Mouse (Mus musculus): ENCODE data around the gene Tll2. TPM values are rescaled to one million over a fixed set of nuclear protein-coding genes. Genes with fewer than 3 reads are reported as not detected.
A peak's percentile ranks its signal among the peaks of the same experiment; 100 is the strongest.

Gene Tll2
- polyA plus RNA-seq (2015; fragmentation: Nextera tagmentation; extraction: Ambion mirVana), result 0.06 TPM in 1 of 2 replicates, not detected in the other

DNA sequence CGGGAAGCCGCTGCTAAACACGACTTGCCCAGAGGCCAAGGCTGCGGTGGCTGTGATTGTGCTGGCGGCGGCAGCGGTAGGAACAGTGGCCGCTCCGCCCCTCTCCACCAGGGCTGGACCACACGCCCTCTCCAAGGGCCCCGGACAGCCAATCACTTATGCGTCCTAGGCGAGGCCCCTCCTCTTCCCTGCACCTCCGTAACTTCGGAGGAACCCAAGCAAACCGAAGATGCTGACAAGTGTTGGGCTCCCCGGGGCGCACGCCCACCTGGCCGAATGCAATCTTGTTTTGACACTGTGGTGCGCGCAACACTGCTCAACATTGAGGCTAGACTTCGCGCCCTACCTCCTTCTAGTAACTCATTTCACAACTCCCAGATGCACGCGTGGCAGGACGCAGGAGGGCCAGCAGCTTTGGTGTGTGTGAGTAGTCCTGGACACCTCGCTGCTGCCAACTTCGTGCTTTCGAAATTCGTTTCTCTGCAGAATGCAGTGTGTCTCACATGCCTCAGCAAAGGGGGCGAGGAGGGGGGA lies at the start of gene Tll2:
Gene Tll2 (minus strand): TSS at position 25 of the 534 bp plus-strand sequence.
- H3K27me3 ChIP-seq (ENCODE audit: insufficient read depth, low read length), result peaks cover 49% of the 10 kb centered on the region
- H3K4me3 ChIP-seq (ENCODE audit: low read length), result peak within 1 kb of the TSS; percentile 37
- WGBS, result 1% methylated on average over 31 of the region's 32 CpGs
- H3K36me3 ChIP-seq (ENCODE audit: insufficient read depth, low read length), result no peaks in the 10 kb centered on the region; the same call in 1 of the 2 replicates
- peak; percentile 97 for ATAC-seq (ENCODE audit: low FRiP score, low TSS enrichment)
- H3K4me1 ChIP-seq (ENCODE audit: insufficient read depth, low read length), result peaks cover 15% of the 10 kb centered on the region
- H3K9ac ChIP-seq (replicated peaks; ENCODE audit: low read length), result peak within 1 kb of the TSS; percentile 22
- no peaks in the 10 kb centered on the region for H3K9me3 ChIP-seq (ENCODE audit: low read length)
- H3K27ac ChIP-seq (ENCODE audit: low read length), result no peak within 1 kb of the TSS
- H3K4me2 ChIP-seq (replicated peaks; ENCODE audit: low read depth, low read length), result peak within 1 kb of the TSS; percentile 63

DNA sequence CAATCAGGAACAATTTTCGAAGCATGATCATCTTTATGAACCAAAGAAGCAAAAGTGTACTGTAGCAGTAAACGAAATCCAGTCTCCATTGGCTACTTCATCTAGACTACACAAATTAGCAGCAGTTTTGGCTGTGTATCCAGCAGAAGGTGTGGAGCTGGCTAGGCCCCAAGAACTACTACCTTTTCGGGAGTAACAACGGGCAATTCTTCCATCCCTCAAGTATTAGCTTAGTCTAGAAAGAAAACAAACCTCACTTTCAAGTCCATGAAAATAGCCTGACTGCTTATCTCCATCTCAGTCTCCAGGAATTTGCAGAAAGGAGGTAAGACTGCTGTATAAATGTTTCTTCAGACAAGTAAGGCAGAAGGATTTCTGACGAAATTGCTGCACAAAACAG lies 47.9 kb upstream of the Tll2 start:
- no peak overlapping the region for H3K9ac ChIP-seq (replicated peaks; ENCODE audit: low read length)
- no peaks in the 10 kb centered on the region for H3K27me3 ChIP-seq (ENCODE audit: insufficient read depth, low read length)
- 86% methylated on average over 5 of the region's 5 CpGs for WGBS
- no peak overlapping the region for H3K27ac ChIP-seq (ENCODE audit: low read length)
- peaks cover 6% of the 10 kb centered on the region for H3K4me1 ChIP-seq (ENCODE audit: insufficient read depth, low read length)
- no peak for ATAC-seq (ENCODE audit: low FRiP score, low TSS enrichment)
- H3K9me3 ChIP-seq (ENCODE audit: low read length), result no peaks in the 10 kb centered on the region
- H3K4me3 ChIP-seq (ENCODE audit: low read length), result no peak overlapping the region
- H3K4me2 ChIP-seq (replicated peaks; ENCODE audit: low read depth, low read length), result no peak overlapping the region
- H3K36me3 ChIP-seq (ENCODE audit: insufficient read depth, low read length), result no peaks in the 10 kb centered on the region

DNA sequence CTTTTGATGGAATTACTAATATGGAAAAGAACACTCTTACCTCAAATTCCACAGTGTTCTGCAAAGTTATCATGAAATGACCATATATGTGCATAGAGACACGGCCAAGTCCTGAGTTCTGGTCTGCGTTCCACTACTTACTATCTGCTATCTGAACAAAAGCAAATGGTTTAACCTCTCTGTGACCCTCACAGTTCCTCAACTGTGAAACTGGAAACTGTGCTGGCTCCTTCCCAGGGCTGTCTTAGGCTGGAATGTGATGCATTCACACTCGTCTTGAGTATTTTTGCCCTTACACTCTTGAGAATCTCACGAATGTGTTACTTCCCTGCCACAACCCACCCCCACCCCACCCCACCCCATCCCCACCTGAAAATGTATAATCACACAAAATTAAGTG lies 42.3 kb upstream of the Tll2 start:
- no peak overlapping the region for H3K4me2 ChIP-seq (replicated peaks; ENCODE audit: low read depth, low read length)
- no peaks in the 10 kb centered on the region for H3K9me3 ChIP-seq (ENCODE audit: low read length)
- no peak overlapping the region for H3K9ac ChIP-seq (replicated peaks; ENCODE audit: low read length)
- H3K4me1 ChIP-seq (ENCODE audit: insufficient read depth, low read length), result peaks cover 6% of the 10 kb centered on the region
- no peak overlapping the region for H3K27ac ChIP-seq (ENCODE audit: low read length)
- H3K36me3 ChIP-seq (ENCODE audit: insufficient read depth, low read length), result peaks cover 12% of the 10 kb centered on the region
- no peak for ATAC-seq (ENCODE audit: low FRiP score, low TSS enrichment)
- H3K27me3 ChIP-seq (ENCODE audit: insufficient read depth, low read length), result no peaks in the 10 kb centered on the region
- 42% methylated on average over 4 of the region's 4 CpGs for WGBS
- H3K4me3 ChIP-seq (ENCODE audit: low read length), result no peak overlapping the region

DNA sequence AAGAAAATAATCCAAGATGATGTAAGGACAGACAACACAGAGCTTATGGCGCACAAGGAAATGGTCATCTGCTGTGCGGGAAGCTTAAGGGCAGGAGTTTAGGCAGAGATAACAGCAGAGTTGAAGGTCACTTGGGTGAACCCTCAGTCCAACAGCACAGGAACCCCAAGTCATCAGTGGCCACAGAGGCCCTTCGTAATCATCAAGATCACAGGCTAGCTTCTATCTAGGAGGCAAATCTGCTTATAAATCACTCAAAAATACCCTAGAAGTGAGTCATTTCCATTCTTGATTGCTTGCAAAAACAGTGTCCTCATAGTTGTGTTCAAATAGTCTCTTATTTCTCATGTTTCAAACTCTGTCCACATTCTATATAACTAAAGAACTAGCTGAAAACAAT lies 41.6 kb upstream of the Tll2 start:
- Histone ChIP-seq H3K9ac (replicated peaks; ENCODE audit: low read length) (no peak overlapping the region), H3K27ac (ENCODE audit: low read length) (no peak overlapping the region), H3K4me3 (ENCODE audit: low read length) (no peak overlapping the region), H3K27me3 (ENCODE audit: insufficient read depth, low read length) (no peaks in the 10 kb centered on the region), H3K4me1 (ENCODE audit: insufficient read depth, low read length) (peaks cover 6% of the 10 kb centered on the region), H3K4me2 (replicated peaks; ENCODE audit: low read depth, low read length) (no peak overlapping the region), H3K36me3 (ENCODE audit: insufficient read depth, low read length) (peaks cover 15% of the 10 kb centered on the region), H3K9me3 (ENCODE audit: low read length) (no peaks in the 10 kb centered on the region)
- ATAC-seq (ENCODE audit: low FRiP score, low TSS enrichment), result no peak
- 93% methylated on average over 3 of the region's 3 CpGs for WGBS

DNA sequence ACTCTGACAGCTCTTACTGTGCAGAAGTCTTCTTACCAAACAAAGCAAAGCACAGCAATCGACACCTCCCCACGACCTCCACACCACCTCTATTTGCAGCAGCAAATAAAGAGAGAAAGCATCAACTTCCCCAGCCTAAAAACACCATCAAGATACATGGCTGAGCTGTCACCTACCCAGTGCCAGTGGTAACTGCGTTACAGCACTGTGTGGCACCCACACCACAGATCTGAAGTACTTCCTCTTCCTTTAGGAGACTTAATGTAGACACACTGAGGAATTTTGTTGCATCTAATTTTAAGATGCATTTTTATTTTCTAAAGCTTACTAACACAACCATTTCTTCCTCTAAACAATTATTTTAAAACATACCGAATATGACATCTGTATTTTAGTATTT lies 39.6 kb upstream of the Tll2 start:
- Histone ChIP-seq H3K4me1 (ENCODE audit: insufficient read depth, low read length) (peaks cover 6% of the 10 kb centered on the region), H3K36me3 (ENCODE audit: insufficient read depth, low read length) (peaks cover 33% of the 10 kb centered on the region), H3K9me3 (ENCODE audit: low read length) (no peaks in the 10 kb centered on the region), H3K9ac (replicated peaks; ENCODE audit: low read length) (no peak overlapping the region), H3K4me2 (replicated peaks; ENCODE audit: low read depth, low read length) (no peak overlapping the region), H3K27ac (ENCODE audit: low read length) (no peak overlapping the region), H3K4me3 (ENCODE audit: low read length) (no peak overlapping the region), H3K27me3 (ENCODE audit: insufficient read depth, low read length) (no peaks in the 10 kb centered on the region)
- WGBS, result 78% methylated on average over 4 of the region's 4 CpGs
- ATAC-seq (ENCODE audit: low FRiP score, low TSS enrichment), result no peak

DNA sequence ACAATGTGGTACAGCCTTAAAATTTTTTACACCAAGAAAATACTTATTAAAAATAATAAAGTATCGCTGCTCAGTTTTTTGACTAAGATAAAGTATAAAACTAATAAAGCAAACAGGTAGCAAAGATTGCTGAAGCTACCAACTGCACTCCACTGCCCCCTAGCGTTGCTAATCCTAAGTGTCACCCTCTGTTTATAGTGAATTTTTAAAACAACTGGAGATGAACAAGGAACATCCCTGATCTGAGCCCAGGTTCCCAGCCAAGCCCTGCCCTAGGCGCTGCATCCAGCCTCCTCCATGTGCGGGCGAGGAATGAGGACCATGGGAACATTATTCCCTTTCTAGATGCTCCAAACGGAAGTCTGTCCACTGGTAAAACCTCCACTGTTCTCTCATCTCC lies 37.9 kb upstream of the Tll2 start:
- H3K4me1 ChIP-seq (ENCODE audit: insufficient read depth, low read length), result peaks cover 5% of the 10 kb centered on the region
- H3K27ac ChIP-seq (ENCODE audit: low read length), result no peak overlapping the region

DNA sequence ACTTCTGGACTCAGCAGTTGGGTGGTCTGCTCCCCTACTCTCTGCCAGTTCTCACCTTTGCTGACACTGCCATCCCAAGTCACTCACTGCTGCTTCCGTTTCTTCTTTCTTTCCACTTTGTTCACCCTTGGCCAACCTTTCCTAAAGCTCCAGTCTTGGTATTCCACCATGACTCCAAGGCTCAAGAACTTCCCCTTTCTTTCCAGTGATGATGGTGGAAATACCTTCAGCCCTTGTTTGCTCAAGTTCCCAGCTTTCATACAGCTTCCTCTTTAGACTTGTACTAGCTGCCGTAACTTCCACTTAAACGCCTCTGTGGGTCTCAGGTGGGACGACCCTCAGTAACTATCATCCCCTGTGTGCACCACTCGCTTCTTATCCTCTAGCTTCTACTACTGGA lies 35.4 kb upstream of the Tll2 start:
- WGBS, result 96% methylated on average over 5 of the region's 5 CpGs
- no peak overlapping the region for H3K27ac ChIP-seq (ENCODE audit: low read length)
- peaks cover 54% of the 10 kb centered on the region for H3K36me3 ChIP-seq (ENCODE audit: insufficient read depth, low read length)
- H3K27me3 ChIP-seq (ENCODE audit: insufficient read depth, low read length), result no peaks in the 10 kb centered on the region
- no peak overlapping the region for H3K9ac ChIP-seq (replicated peaks; ENCODE audit: low read length)
- ATAC-seq (ENCODE audit: low FRiP score, low TSS enrichment), result no peak
- H3K4me3 ChIP-seq (ENCODE audit: low read length), result no peak overlapping the region
- H3K9me3 ChIP-seq (ENCODE audit: low read length), result no peaks in the 10 kb centered on the region
- H3K4me2 ChIP-seq (replicated peaks; ENCODE audit: low read depth, low read length), result no peak overlapping the region
- no peaks in the 10 kb centered on the region for H3K4me1 ChIP-seq (ENCODE audit: insufficient read depth, low read length)

More for the DNA sequence above, 37.9 kb upstream of the Tll2 start:
- ATAC-seq (ENCODE audit: low FRiP score, low TSS enrichment), result no peak
- no peak overlapping the region for H3K4me3 ChIP-seq (ENCODE audit: low read length)
- peaks cover 47% of the 10 kb centered on the region for H3K36me3 ChIP-seq (ENCODE audit: insufficient read depth, low read length)
- H3K9ac ChIP-seq (replicated peaks; ENCODE audit: low read length), result no peak overlapping the region
- no peaks in the 10 kb centered on the region for H3K9me3 ChIP-seq (ENCODE audit: low read length)
- no peak overlapping the region for H3K4me2 ChIP-seq (replicated peaks; ENCODE audit: low read depth, low read length)
- 76% methylated on average over 6 of the region's 6 CpGs for WGBS
- no peaks in the 10 kb centered on the region for H3K27me3 ChIP-seq (ENCODE audit: insufficient read depth, low read length)

DNA sequence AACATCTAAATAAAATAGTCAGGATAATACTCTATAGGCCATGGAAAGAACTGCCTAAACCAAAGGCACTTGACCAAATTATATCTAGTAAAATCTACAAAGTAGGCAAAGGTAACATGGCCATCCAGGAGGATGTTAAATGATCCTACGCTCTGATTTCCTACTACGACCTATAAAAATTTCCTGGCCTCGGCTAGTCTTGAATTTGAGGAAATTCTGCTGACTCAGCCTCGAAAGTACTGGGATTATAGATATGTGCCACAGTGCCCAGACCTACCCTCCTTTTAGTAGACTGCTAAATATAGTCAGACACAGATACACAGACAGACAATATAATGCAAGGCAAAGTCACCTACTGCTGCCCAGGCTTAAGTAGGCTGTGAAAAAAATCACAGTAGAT lies 27.1 kb upstream of the Tll2 start:
- Histone ChIP-seq H3K4me2 (replicated peaks; ENCODE audit: low read depth, low read length) (no peak overlapping the region), H3K36me3 (ENCODE audit: insufficient read depth, low read length) (peaks cover 48% of the 10 kb centered on the region), H3K4me1 (ENCODE audit: insufficient read depth, low read length) (no peaks in the 10 kb centered on the region), H3K9ac (replicated peaks; ENCODE audit: low read length) (no peak overlapping the region), H3K27me3 (ENCODE audit: insufficient read depth, low read length) (no peaks in the 10 kb centered on the region), H3K27ac (ENCODE audit: low read length) (no peak overlapping the region), H3K4me3 (ENCODE audit: low read length) (no peak overlapping the region), H3K9me3 (ENCODE audit: low read length) (no peaks in the 10 kb centered on the region)
- ATAC-seq (ENCODE audit: low FRiP score, low TSS enrichment), result no peak
- WGBS, result 93% methylated on average over 4 of the region's 4 CpGs

DNA sequence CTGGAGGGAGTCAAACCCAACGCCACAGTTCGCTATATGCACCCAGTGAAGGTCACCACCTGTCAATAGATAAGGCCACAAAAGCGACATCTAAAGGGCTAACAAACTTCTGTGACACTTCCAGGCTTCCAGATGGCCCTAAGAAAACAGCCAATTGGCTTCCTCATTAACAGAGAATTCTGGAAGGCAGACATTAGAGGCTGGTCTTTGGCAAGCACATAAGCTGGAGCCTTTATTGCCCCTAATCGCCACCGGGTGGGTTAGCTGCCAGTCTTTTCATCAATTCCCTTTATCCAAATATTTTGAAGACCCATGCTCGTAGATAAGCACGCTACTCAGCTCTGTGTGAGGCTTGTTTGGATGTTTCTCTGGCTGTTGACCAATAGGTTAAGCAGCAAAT lies 1.7 kb upstream of the Tll2 start:
- Histone ChIP-seq H3K4me3 (ENCODE audit: low read length) (no peak overlapping the region), H3K27me3 (ENCODE audit: insufficient read depth, low read length) (peaks cover 49% of the 10 kb centered on the region), H3K27ac (ENCODE audit: low read length) (no peak overlapping the region), H3K36me3 (ENCODE audit: insufficient read depth, low read length) (peaks cover 7% of the 10 kb centered on the region), H3K9ac (replicated peaks; ENCODE audit: low read length) (no peak overlapping the region), H3K4me1 (ENCODE audit: insufficient read depth, low read length) (peaks cover 15% of the 10 kb centered on the region), H3K4me2 (replicated peaks; ENCODE audit: low read depth, low read length) (no peak overlapping the region), H3K9me3 (ENCODE audit: low read length) (no peaks in the 10 kb centered on the region)
- 8% methylated on average over 7 of the region's 7 CpGs for WGBS
- no peak for ATAC-seq (ENCODE audit: low FRiP score, low TSS enrichment)

DNA sequence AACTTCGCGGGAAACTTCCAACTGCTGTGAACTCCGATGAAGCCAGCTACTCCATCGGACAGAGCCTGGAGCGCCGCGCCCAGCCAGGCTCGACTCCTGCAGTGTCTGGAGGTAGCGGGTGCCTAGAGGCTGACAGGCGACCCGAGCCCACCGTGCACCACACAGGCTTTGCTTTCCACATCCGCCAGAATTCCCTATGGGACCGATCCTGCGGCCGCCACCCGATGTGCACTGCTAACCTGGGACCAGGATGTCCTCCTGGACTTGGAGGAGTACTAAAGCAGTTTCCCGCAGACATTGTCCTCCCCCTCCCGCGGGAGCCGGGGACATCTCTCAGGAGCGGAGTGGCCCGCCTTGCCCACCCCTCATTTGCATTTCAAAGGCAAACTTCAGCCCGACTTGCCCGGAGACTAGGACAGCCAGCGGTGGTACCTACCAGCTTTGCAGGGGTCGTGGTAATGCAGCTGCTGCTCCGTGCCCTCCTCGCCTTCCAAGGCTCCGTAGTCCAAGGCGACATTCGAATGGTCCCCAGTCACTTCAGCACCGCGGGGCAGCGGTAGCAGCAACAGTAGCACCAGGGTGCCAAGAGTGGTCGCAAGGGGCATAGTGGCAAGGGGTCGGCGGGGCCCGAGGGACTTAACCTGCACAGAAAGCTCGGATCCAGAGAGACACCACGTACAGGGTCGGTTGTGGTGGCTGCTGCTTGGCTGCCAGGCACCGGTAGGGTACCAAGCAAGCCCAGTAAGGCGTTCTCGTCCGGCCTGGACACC lies 409 bp downstream of the Tll2 start:
- Histone ChIP-seq H3K36me3 (ENCODE audit: insufficient read depth, low read length) (no peaks in the 10 kb centered on the region; the same call in 1 of the 2 replicates), H3K4me2 (replicated peaks; ENCODE audit: low read depth, low read length) (peak overlapping the region; percentile 63), H3K9ac (replicated peaks; ENCODE audit: low read length) (peak overlapping the region; percentile 22), H3K4me1 (ENCODE audit: insufficient read depth, low read length) (peaks cover 15% of the 10 kb centered on the region), H3K9me3 (ENCODE audit: low read length) (no peaks in the 10 kb centered on the region), H3K27me3 (ENCODE audit: insufficient read depth, low read length) (peaks cover 49% of the 10 kb centered on the region), H3K4me3 (ENCODE audit: low read length) (peak overlapping the region; percentile 37), H3K27ac (ENCODE audit: low read length) (no peak overlapping the region)
- under 1% methylated on average over 46 of the region's 46 CpGs for WGBS
- ATAC-seq (ENCODE audit: low FRiP score, low TSS enrichment), result peak; percentile 49
